Mouse (Mus musculus): Measurements from ENCODE around the gene Trp53. TPM values are rescaled to one million over a fixed set of nuclear protein-coding genes. Genes with fewer than 3 reads are reported as not detected.

Trp53 gene
- polyA plus RNA-seq, 1 experiment: 230 TPM

- H3K36me3 ChIP-seq (ENCODE audit: control insufficient read depth, insufficient read depth, low read length, poor library complexity, severe bottlenecking): no peaks in the 10 kb centered on the region
- no peaks in the 10 kb centered on the region for H3K27me3 ChIP-seq (ENCODE audit: control insufficient read depth, insufficient read depth, low read length, poor library complexity, severe bottlenecking)
- TF ChIP-seq POLR2A (IDR thresholded peaks at IDR 0.05; ENCODE audit: insufficient read depth, low read length) (no peak), CTCF (IDR thresholded peaks at IDR 0.05; ENCODE audit: low read depth, low read length) (no peak), EP300 (IDR thresholded peaks at IDR 0.05; ENCODE audit: insufficient read depth, low read depth, low read length) (0 out of 2 replicates have a peak, but pooled peaks have one; percentile 13)
- H3K9ac ChIP-seq (ENCODE audit: low read depth, poor library complexity, severe bottlenecking): no peak overlapping the region
- H3K9me3 ChIP-seq (replicated peaks; ENCODE audit: control insufficient read depth, insufficient read depth, low read length, poor library complexity, severe bottlenecking): no peaks in the 10 kb centered on the region
- no peak overlapping the region for H3K27ac ChIP-seq (ENCODE audit: insufficient read depth, low read length)
- peaks cover 8% of the 10 kb centered on the region for H3K4me1 ChIP-seq (ENCODE audit: control insufficient read depth, insufficient read depth, low read length)
- no peak overlapping the region for H3K4me3 ChIP-seq (ENCODE audit: low read depth, low read length)
Observed at GRCm38 (mm10) chr11:69552622-69553340, 27.4 kb upstream of the Trp53 start.

GRCm38 (mm10) chr11:69553341-69553721, 26.8 kb upstream of the Trp53 start:
- peaks cover 5% of the 10 kb centered on the region for H3K4me1 ChIP-seq (ENCODE audit: control insufficient read depth, insufficient read depth, low read length)
- TF ChIP-seq POLR2A (IDR thresholded peaks at IDR 0.05; ENCODE audit: insufficient read depth, low read length) (no peak), CTCF (IDR thresholded peaks at IDR 0.05; ENCODE audit: low read depth, low read length) (no peak), EP300 (IDR thresholded peaks at IDR 0.05; ENCODE audit: insufficient read depth, low read depth, low read length) (no peak)
- no peaks in the 10 kb centered on the region for H3K9me3 ChIP-seq (replicated peaks; ENCODE audit: control insufficient read depth, insufficient read depth, low read length, poor library complexity, severe bottlenecking)
- no peak overlapping the region for H3K27ac ChIP-seq (ENCODE audit: insufficient read depth, low read length)
- H3K9ac ChIP-seq (ENCODE audit: low read depth, poor library complexity, severe bottlenecking): no peak overlapping the region
- H3K36me3 ChIP-seq (ENCODE audit: control insufficient read depth, insufficient read depth, low read length, poor library complexity, severe bottlenecking): no peaks in the 10 kb centered on the region
- no peak overlapping the region for H3K4me3 ChIP-seq (ENCODE audit: low read depth, low read length)
- H3K27me3 ChIP-seq (ENCODE audit: control insufficient read depth, insufficient read depth, low read length, poor library complexity, severe bottlenecking): no peaks in the 10 kb centered on the region

GRCm38 (mm10) chr11:69554539-69555140, 25.5 kb upstream of the Trp53 start:
- no peak overlapping the region for H3K27ac ChIP-seq (ENCODE audit: insufficient read depth, low read length)
- no peaks in the 10 kb centered on the region for H3K36me3 ChIP-seq (ENCODE audit: control insufficient read depth, insufficient read depth, low read length, poor library complexity, severe bottlenecking)
- H3K4me1 ChIP-seq (ENCODE audit: control insufficient read depth, insufficient read depth, low read length): peaks cover 5% of the 10 kb centered on the region
- H3K27me3 ChIP-seq (ENCODE audit: control insufficient read depth, insufficient read depth, low read length, poor library complexity, severe bottlenecking): no peaks in the 10 kb centered on the region
- no peak for TF ChIP-seq POLR2A (IDR thresholded peaks at IDR 0.05; ENCODE audit: insufficient read depth, low read length)
- TF ChIP-seq CTCF (IDR thresholded peaks at IDR 0.05; ENCODE audit: low read depth, low read length): no peak
- no peak for TF ChIP-seq EP300 (IDR thresholded peaks at IDR 0.05; ENCODE audit: insufficient read depth, low read depth, low read length)
- no peaks in the 10 kb centered on the region for H3K9me3 ChIP-seq (replicated peaks; ENCODE audit: control insufficient read depth, insufficient read depth, low read length, poor library complexity, severe bottlenecking)
- H3K4me3 ChIP-seq (ENCODE audit: low read depth, low read length): no peak overlapping the region
- H3K9ac ChIP-seq (ENCODE audit: low read depth, poor library complexity, severe bottlenecking): no peak overlapping the region

DNA sequence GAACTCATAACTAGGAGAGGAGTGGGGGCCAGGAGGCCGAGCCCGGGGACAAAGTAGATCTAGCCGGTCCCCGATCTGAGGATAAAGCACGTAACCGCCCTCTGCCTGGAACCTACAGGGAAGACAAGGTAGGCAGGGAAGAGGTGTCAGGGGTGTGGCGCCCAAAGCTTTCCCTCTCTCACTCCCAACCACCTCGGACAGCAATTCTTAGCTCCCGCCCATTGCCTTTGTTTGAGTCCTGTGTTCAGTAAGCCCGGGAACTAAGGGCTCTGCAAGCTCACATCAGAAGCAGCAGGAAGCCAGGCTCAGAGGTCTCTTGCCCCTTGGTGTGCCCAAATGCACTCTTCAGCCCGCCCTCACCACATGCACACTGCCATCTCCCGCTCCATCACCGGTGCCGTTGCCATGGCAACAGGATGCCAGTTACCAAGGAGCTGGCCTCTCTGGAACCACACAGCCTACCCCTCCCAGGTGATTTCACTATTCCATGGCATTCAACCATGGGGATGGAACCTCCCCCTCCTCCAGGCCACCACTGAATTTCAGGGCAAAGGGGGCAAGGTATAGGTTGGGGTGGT, 22.7 kb upstream of the Trp53 start:
- peaks cover 3% of the 10 kb centered on the region for H3K36me3 ChIP-seq (ENCODE audit: control insufficient read depth, insufficient read depth, low read length, poor library complexity, severe bottlenecking)
- no peaks in the 10 kb centered on the region for H3K27me3 ChIP-seq (ENCODE audit: control insufficient read depth, insufficient read depth, low read length, poor library complexity, severe bottlenecking)
- no peaks in the 10 kb centered on the region for H3K9me3 ChIP-seq (replicated peaks; ENCODE audit: control insufficient read depth, insufficient read depth, low read length, poor library complexity, severe bottlenecking)
- H3K4me1 ChIP-seq (ENCODE audit: control insufficient read depth, insufficient read depth, low read length): peaks cover 8% of the 10 kb centered on the region
- no peak overlapping the region for H3K4me3 ChIP-seq (ENCODE audit: low read depth, low read length)
- H3K27ac ChIP-seq (ENCODE audit: insufficient read depth, low read length): no peak overlapping the region
- H3K9ac ChIP-seq (ENCODE audit: low read depth, poor library complexity, severe bottlenecking): no peak overlapping the region
- no peak for TF ChIP-seq CTCF (IDR thresholded peaks at IDR 0.05; ENCODE audit: low read depth, low read length)
- TF ChIP-seq EP300 (IDR thresholded peaks at IDR 0.05; ENCODE audit: insufficient read depth, low read depth, low read length): no peak
- no peak for TF ChIP-seq POLR2A (IDR thresholded peaks at IDR 0.05; ENCODE audit: insufficient read depth, low read length)

DNA sequence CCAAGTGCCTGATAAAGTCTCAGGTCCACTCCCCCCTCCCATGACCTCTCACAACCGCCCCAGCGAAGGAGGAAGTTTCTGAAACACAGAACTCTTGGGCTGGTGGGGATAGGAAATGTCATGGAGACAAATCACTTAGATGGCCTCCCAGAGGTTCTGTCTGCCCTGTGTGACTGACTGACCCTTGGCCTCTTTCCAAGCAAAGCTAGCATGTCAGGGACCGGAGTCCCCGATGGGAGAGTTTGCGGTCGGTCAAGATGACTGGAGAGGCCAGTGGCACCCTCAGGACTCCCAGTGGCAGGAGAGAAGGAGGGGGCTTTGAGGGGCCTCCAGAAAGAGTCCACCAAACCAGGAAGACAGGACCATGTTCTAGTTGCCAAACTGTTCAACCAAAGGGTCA, 21.4 kb upstream of the Trp53 start:
- Histone ChIP-seq H3K27me3 (ENCODE audit: control insufficient read depth, insufficient read depth, low read length, poor library complexity, severe bottlenecking) (no peaks in the 10 kb centered on the region), H3K9me3 (replicated peaks; ENCODE audit: control insufficient read depth, insufficient read depth, low read length, poor library complexity, severe bottlenecking) (no peaks in the 10 kb centered on the region), H3K9ac (ENCODE audit: low read depth, poor library complexity, severe bottlenecking) (no peak overlapping the region), H3K4me3 (ENCODE audit: low read depth, low read length) (no peak overlapping the region), H3K36me3 (ENCODE audit: control insufficient read depth, insufficient read depth, low read length, poor library complexity, severe bottlenecking) (peaks cover 11% of the 10 kb centered on the region), H3K27ac (ENCODE audit: insufficient read depth, low read length) (no peak overlapping the region), H3K4me1 (ENCODE audit: control insufficient read depth, insufficient read depth, low read length) (peaks cover 13% of the 10 kb centered on the region)
- no peak for TF ChIP-seq CTCF (IDR thresholded peaks at IDR 0.05; ENCODE audit: low read depth, low read length)
- TF ChIP-seq EP300 (IDR thresholded peaks at IDR 0.05; ENCODE audit: insufficient read depth, low read depth, low read length): no peak
- TF ChIP-seq POLR2A (IDR thresholded peaks at IDR 0.05; ENCODE audit: insufficient read depth, low read length): no peak

- H3K36me3 ChIP-seq (ENCODE audit: control insufficient read depth, insufficient read depth, low read length, poor library complexity, severe bottlenecking): peaks cover 11% of the 10 kb centered on the region
- H3K27ac ChIP-seq (ENCODE audit: insufficient read depth, low read length): no peak overlapping the region
- no peaks in the 10 kb centered on the region for H3K27me3 ChIP-seq (ENCODE audit: control insufficient read depth, insufficient read depth, low read length, poor library complexity, severe bottlenecking)
- peaks cover 13% of the 10 kb centered on the region for H3K4me1 ChIP-seq (ENCODE audit: control insufficient read depth, insufficient read depth, low read length)
- H3K9ac ChIP-seq (ENCODE audit: low read depth, poor library complexity, severe bottlenecking): peak overlapping the region; percentile 57; the same call in 1 of the 2 replicates
- no peak overlapping the region for H3K4me3 ChIP-seq (ENCODE audit: low read depth, low read length)
- no peak for TF ChIP-seq CTCF (IDR thresholded peaks at IDR 0.05; ENCODE audit: low read depth, low read length)
- no peak for TF ChIP-seq POLR2A (IDR thresholded peaks at IDR 0.05; ENCODE audit: insufficient read depth, low read length)
- TF ChIP-seq EP300 (IDR thresholded peaks at IDR 0.05; ENCODE audit: insufficient read depth, low read depth, low read length): no peak
- H3K9me3 ChIP-seq (replicated peaks; ENCODE audit: control insufficient read depth, insufficient read depth, low read length, poor library complexity, severe bottlenecking): no peaks in the 10 kb centered on the region
Observed at GRCm38 (mm10) chr11:69559183-69559582, 21.0 kb upstream of the Trp53 start.
